ENCODE assay signal across 10 mouse cellular contexts in the genomic region with DNA sequence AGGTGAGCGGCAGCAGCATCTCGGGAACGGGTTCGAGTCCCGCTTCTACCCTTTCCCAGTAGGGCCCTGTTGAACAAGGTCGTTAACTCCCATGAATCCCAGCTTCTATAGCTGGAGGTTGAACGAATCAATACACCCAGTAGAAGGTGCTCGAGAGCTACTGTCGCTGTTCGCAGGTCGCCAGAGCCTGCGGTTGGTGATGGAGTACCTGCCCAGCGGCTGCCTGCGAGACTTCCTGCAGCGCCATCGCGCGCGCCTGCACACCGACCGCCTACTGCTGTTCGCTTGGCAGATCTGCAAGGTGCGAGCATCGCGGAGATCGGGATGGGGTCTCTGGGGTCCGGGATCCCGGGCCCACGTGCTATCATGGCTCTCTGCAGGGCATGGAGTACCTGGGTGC. TPM values are rescaled to one million over a fixed set of nuclear protein-coding genes. Genes with fewer than 3 reads are reported as not detected.
DNase-seq lines count a peak whose midpoint lies in the region; ATAC-seq and TF ChIP-seq lines count a peak whose summit lies in the region.
"Had no signal": no experiment of that assay in that cellular context is flagged by ENCODE, and none has a peak within 500 bp of the region (broad histone marks: within the 10 kb centered on the region; RNA-seq: fewer than 3 reads in every experiment).

No protein-coding gene starts in this region.

- peak overlapping the region; percentile 53 for H3K4me2 ChIP-seq in lung, embryonic 14.5 days
- peak overlapping the region; percentile 44 for H3K4me2 ChIP-seq in intestine, embryonic 16.5 days (ENCODE audit: low read depth, low read length)
- peak overlapping the region; percentile 39 for H3K4me2 ChIP-seq in stomach, embryonic 14.5 days (replicated peaks; ENCODE audit: low read depth, low read length)

- peak; percentile 46 for TF ChIP-seq CTCF in lung, embryonic 14.5 days (IDR thresholded peaks at IDR 0.05; ENCODE audit: low read depth)
- TF ChIP-seq CTCF in lung, adult 2 months (IDR thresholded peaks at IDR 0.05; ENCODE audit: insufficient read depth, low read length), result no peak

- peaks cover 6% of the 10 kb centered on the region; the same call in 1 of the 2 replicates for H3K4me1 ChIP-seq in lung, embryonic 14.5 days (ENCODE audit: insufficient read depth)
- H3K4me1 ChIP-seq in lung, adult 2 months (ENCODE audit: control insufficient read depth, insufficient read depth, low read length), result peaks cover 3% of the 10 kb centered on the region
- H3K4me1 ChIP-seq in forebrain, embryonic 10.5 days, result peaks cover 35% of the 10 kb centered on the region
- peaks cover 20% of the 10 kb centered on the region for H3K4me1 ChIP-seq in intestine, embryonic 16.5 days (ENCODE audit: control insufficient read depth, insufficient read depth, low read length)
- H3K4me1 ChIP-seq in stomach, embryonic 14.5 days (ENCODE audit: control insufficient read depth, insufficient read depth, low read length), result peaks cover 11% of the 10 kb centered on the region; the same call in 1 of the 2 replicates

- no peaks in the 10 kb centered on the region for H3K36me3 ChIP-seq in lung, embryonic 14.5 days (ENCODE audit: insufficient read depth)
- no peaks in the 10 kb centered on the region for H3K36me3 ChIP-seq in forebrain, embryonic 10.5 days (replicated peaks)
- no peaks in the 10 kb centered on the region for H3K36me3 ChIP-seq in intestine, embryonic 16.5 days (ENCODE audit: control insufficient read depth, insufficient read depth, low read length)
- H3K36me3 ChIP-seq in stomach, embryonic 14.5 days (ENCODE audit: control insufficient read depth, insufficient read depth, low read length), result no peaks in the 10 kb centered on the region

- peak; percentile 41 for DNase-seq in lung, embryonic 14.5 days
- no peak for DNase-seq in lung, adult 2 months
- DNase-seq in forebrain, embryonic 10.5 days (ENCODE audit: extremely low spot score, low spot score), result no peak
- no peak for DNase-seq in urinary bladder, adult 18-20 months (ENCODE audit: low spot score in 2 of 2)
- no peak for DNase-seq in ovary, postnatal 10 days (ENCODE audit: low spot score)
- DNase-seq: gastrocnemius, postnatal 36 days; thymus, adult 2 months had no signal

- WGBS in lung, embryonic 14.5 days, result 5% methylated on average over 29 of the region's 29 CpGs
- WGBS in lung, adult 2 months, result 41% methylated on average over 29 of the region's 29 CpGs
- WGBS in forebrain, embryonic 10.5 days, result 2% methylated on average over 29 of the region's 29 CpGs
- 6% methylated on average over 29 of the region's 29 CpGs for WGBS in intestine, embryonic 16.5 days
- 7% methylated on average over 29 of the region's 29 CpGs for WGBS in stomach, embryonic 14.5 days

- peaks cover 100% of the 10 kb centered on the region for H3K27me3 ChIP-seq in lung, embryonic 14.5 days (ENCODE audit: insufficient read depth, low read length)
- peaks cover 100% of the 10 kb centered on the region for H3K27me3 ChIP-seq in forebrain, embryonic 10.5 days (ENCODE audit: poor library complexity, severe bottlenecking)
- H3K27me3 ChIP-seq in intestine, embryonic 16.5 days (replicated peaks; ENCODE audit: control insufficient read depth, insufficient read depth, low read length), result peaks cover 94% of the 10 kb centered on the region
- H3K27me3 ChIP-seq in stomach, embryonic 14.5 days (ENCODE audit: control insufficient read depth, insufficient read depth, low read length), result peaks cover 96% of the 10 kb centered on the region

- no peak overlapping the region for H3K27ac ChIP-seq in lung, embryonic 14.5 days (ENCODE audit: low read depth)
- no peak overlapping the region for H3K27ac ChIP-seq in forebrain, embryonic 10.5 days
- H3K27ac ChIP-seq in intestine, embryonic 16.5 days (ENCODE audit: low read length), result no peak overlapping the region
- no peak overlapping the region for H3K27ac ChIP-seq in stomach, embryonic 14.5 days (ENCODE audit: low read length)
- H3K27ac ChIP-seq: macrophage had no signal

- peak; percentile 5; the same call in 1 of the 2 replicates for ATAC-seq in lung, embryonic 14.5 days (ENCODE audit: insufficient read depth)
- peak; percentile 14 for ATAC-seq in intestine, embryonic 16.5 days
- ATAC-seq in stomach, embryonic 14.5 days (ENCODE audit: insufficient number of reproducible peaks, insufficient read depth, low FRiP score, low read depth), result no peak

- no peaks in the 10 kb centered on the region for H3K9me3 ChIP-seq in lung, embryonic 14.5 days (ENCODE audit: low read depth, low read length)
- no peaks in the 10 kb centered on the region for H3K9me3 ChIP-seq in forebrain, embryonic 10.5 days
- no peaks in the 10 kb centered on the region for H3K9me3 ChIP-seq in intestine, embryonic 16.5 days (ENCODE audit: control insufficient read depth, low read length)
- H3K9me3 ChIP-seq in stomach, embryonic 14.5 days (ENCODE audit: control insufficient read depth, low read depth, low read length), result no peaks in the 10 kb centered on the region

- no peak overlapping the region for H3K9ac ChIP-seq in lung, embryonic 14.5 days
- H3K9ac ChIP-seq in intestine, embryonic 16.5 days (ENCODE audit: low read depth, low read length), result no peak overlapping the region
- no peak overlapping the region for H3K9ac ChIP-seq in stomach, embryonic 14.5 days (replicated peaks; ENCODE audit: low read depth, low read length)

- peak overlapping the region; percentile 23; the same call in 1 of the 2 replicates for H3K4me3 ChIP-seq in lung, embryonic 14.5 days (ENCODE audit: low read depth, low read length)
- H3K4me3 ChIP-seq in lung, adult 2 months (replicated peaks; ENCODE audit: extremely low read depth, low read depth, low read length), result no peak overlapping the region
- H3K4me3 ChIP-seq in forebrain, embryonic 10.5 days, result peak overlapping the region; percentile 36
- peak overlapping the region; percentile 27 for H3K4me3 ChIP-seq in intestine, embryonic 16.5 days (ENCODE audit: low read length)
- H3K4me3 ChIP-seq in stomach, embryonic 14.5 days (ENCODE audit: low read depth, low read length), result peak overlapping the region; percentile 27

- TF ChIP-seq POLR2A in lung, adult 2 months (IDR thresholded peaks at IDR 0.05; ENCODE audit: borderline replicate concordance, extremely low read depth, low read depth, low read length), result no peak

RNA-seq across cellular contexts. Expression of a gene that starts 3.4 kb away (rescaled TPM):
- 0.87 and 1.0 TPM in 2 replicates for polyA plus RNA-seq in lung, embryonic 14.5 days (2014; fragmentation: Nextera tagmentation; extraction: Ambion mirVana)
- polyA plus RNA-seq in lung, adult 2 months (2012; rRNA removed), result 58.5 and 60.7 TPM in 2 replicates
- polyA plus RNA-seq in forebrain, embryonic 10.5 days (2016; fragmentation: Nextera tagmentation; extraction: Ambion mirVana), result 0.26 TPM in 1 of 2 replicates, not detected in the other
- polyA plus RNA-seq in intestine, embryonic 16.5 days (2015; fragmentation: Nextera tagmentation; extraction: Ambion mirVana), result 2.4 and 2.5 TPM in 2 replicates
- 1.3 and 1.7 TPM in 2 replicates for polyA plus RNA-seq in stomach, embryonic 14.5 days (2014; fragmentation: Nextera tagmentation; extraction: Ambion mirVana)

RNA-seq across cellular contexts. Expression of a gene that starts 9.5 kb away (rescaled TPM):
- polyA plus RNA-seq in lung, embryonic 14.5 days (2014; fragmentation: Nextera tagmentation; extraction: Ambion mirVana), result 7.2 and 7.8 TPM in 2 replicates
- 56.6 and 72.7 TPM in 2 replicates for polyA plus RNA-seq in lung, adult 2 months (2012; rRNA removed)
- polyA plus RNA-seq in forebrain, embryonic 10.5 days (2016; fragmentation: Nextera tagmentation; extraction: Ambion mirVana), result 2.5 and 3.0 TPM in 2 replicates
- 11.5 and 13.5 TPM in 2 replicates for polyA plus RNA-seq in intestine, embryonic 16.5 days (2015; fragmentation: Nextera tagmentation; extraction: Ambion mirVana)
- polyA plus RNA-seq in stomach, embryonic 14.5 days (2014; fragmentation: Nextera tagmentation; extraction: Ambion mirVana), result 5.4 and 6.0 TPM in 2 replicates

RNA-seq across cellular contexts. Expression of a gene that starts 14.0 kb away (rescaled TPM):
- polyA plus RNA-seq in lung, embryonic 14.5 days (2014; fragmentation: Nextera tagmentation; extraction: Ambion mirVana), result 0.46 and 0.64 TPM in 2 replicates
- polyA plus RNA-seq in lung, adult 2 months (2012; rRNA removed), result 0.25 and 0.32 TPM in 2 replicates
- 2.9 and 3.3 TPM in 2 replicates for polyA plus RNA-seq in forebrain, embryonic 10.5 days (2016; fragmentation: Nextera tagmentation; extraction: Ambion mirVana)
- polyA plus RNA-seq in intestine, embryonic 16.5 days (2015; fragmentation: Nextera tagmentation; extraction: Ambion mirVana), result 0.98 and 1.2 TPM in 2 replicates
- polyA plus RNA-seq in stomach, embryonic 14.5 days (2014; fragmentation: Nextera tagmentation; extraction: Ambion mirVana), result 1.4 and 1.7 TPM in 2 replicates

RNA-seq across cellular contexts. Expression of a gene that starts 16.0 kb away (rescaled TPM):
- 2.1 and 2.3 TPM in 2 replicates for polyA plus RNA-seq in lung, embryonic 14.5 days (2014; fragmentation: Nextera tagmentation; extraction: Ambion mirVana)
- 25.0 and 31.3 TPM in 2 replicates for polyA plus RNA-seq in lung, adult 2 months (2012; rRNA removed)
- polyA plus RNA-seq in forebrain, embryonic 10.5 days (2016; fragmentation: Nextera tagmentation; extraction: Ambion mirVana), result 0.41 and 0.69 TPM in 2 replicates
- 19.2 and 20.9 TPM in 2 replicates for polyA plus RNA-seq in intestine, embryonic 16.5 days (2015; fragmentation: Nextera tagmentation; extraction: Ambion mirVana)
- 4.7 and 5.4 TPM in 2 replicates for polyA plus RNA-seq in stomach, embryonic 14.5 days (2014; fragmentation: Nextera tagmentation; extraction: Ambion mirVana)

RNA-seq across cellular contexts. Expression of a gene that starts 39.9 kb away (rescaled TPM):
- polyA plus RNA-seq in lung, embryonic 14.5 days (2014; fragmentation: Nextera tagmentation; extraction: Ambion mirVana), result 3.9 and 4.5 TPM in 2 replicates
- polyA plus RNA-seq in lung, adult 2 months (2012; rRNA removed), result 20.0 and 23.3 TPM in 2 replicates
- 12.6 and 13.2 TPM in 2 replicates for polyA plus RNA-seq in forebrain, embryonic 10.5 days (2016; fragmentation: Nextera tagmentation; extraction: Ambion mirVana)
- polyA plus RNA-seq in intestine, embryonic 16.5 days (2015; fragmentation: Nextera tagmentation; extraction: Ambion mirVana), result 5.0 and 6.4 TPM in 2 replicates
- polyA plus RNA-seq in stomach, embryonic 14.5 days (2014; fragmentation: Nextera tagmentation; extraction: Ambion mirVana), result 5.5 and 7.4 TPM in 2 replicates

Comparison
In these comparisons a context has a peak if more than half of its experiments do, and no peak if none do; other contexts are left out.
1. RNA of a gene that starts 3.4 kb away (polyA plus RNA-seq): 58.5 to 60.7 TPM in lung, adult 2 months; 2.4 to 2.5 TPM in intestine, embryonic 16.5 days, 1.3 to 1.7 TPM in stomach, embryonic 14.5 days, 0.87 to 1.0 TPM in lung, embryonic 14.5 days and 0.26 TPM in forebrain, embryonic 10.5 days; every median in the first group is over 10 times any median in the second.
2. Peak in every context shown above with its lines, with median percentiles within 50 percentile points of each other: H3K4me2 ChIP-seq.